Mouse (Mus musculus): Measurements from ENCODE around the gene Colgalt2. TPM values are rescaled to one million over a fixed set of nuclear protein-coding genes. Genes with fewer than 3 reads are reported as not detected.
"Not testable (repeated sequence)": the region's sequence is repeated elsewhere in the genome, so short reads cannot be mapped to it uniquely, and the experiment has no call there.

Colgalt2 gene
- polyA plus RNA-seq, 1 experiment from 2014 or later = 0.29 TPM

- ATAC-seq (ENCODE audit: low read depth) (no peak), DNase-seq (no peak)
- Histone ChIP-seq H3K9me3 (replicated peaks) (no peaks in the 10 kb centered on the region), H3K4me1 (replicated peaks) (no peaks in the 10 kb centered on the region), H3K27ac (no peak overlapping the region), H3K9ac (no peak overlapping the region), H3K4me2 (no peak overlapping the region), H3K36me3 (no peaks in the 10 kb centered on the region), H3K27me3 (no peaks in the 10 kb centered on the region), H3K4me3 (replicated peaks) (no peak overlapping the region)
- WGBS (ENCODE audit: insufficient replicate concordance) = 45% methylated on average over 3 of the region's 3 CpGs
Measured at GRCm38 (mm10) chr1:152422295-152422694, 22.7 kb downstream of the Colgalt2 start.

GRCm38 (mm10) chr1:152423052-152423451 lies 23.4 kb downstream of the Colgalt2 start:
- H3K4me1 ChIP-seq (replicated peaks) = no peaks in the 10 kb centered on the region
- WGBS (ENCODE audit: insufficient replicate concordance) = 60% methylated on average over 3 of the region's 3 CpGs
- no peaks in the 10 kb centered on the region for H3K36me3 ChIP-seq
- ATAC-seq (ENCODE audit: low read depth) = no peak
- no peaks in the 10 kb centered on the region for H3K27me3 ChIP-seq
- no peak overlapping the region for H3K9ac ChIP-seq
- H3K9me3 ChIP-seq (replicated peaks) = no peaks in the 10 kb centered on the region
- H3K4me3 ChIP-seq (replicated peaks) = no peak overlapping the region
- no peak overlapping the region for H3K27ac ChIP-seq
- H3K4me2 ChIP-seq = no peak overlapping the region
- no peak for DNase-seq

GRCm38 (mm10) chr1:152427912-152428581 lies 28.4 kb downstream of the Colgalt2 start:
- DNase-seq (no peak), ATAC-seq (ENCODE audit: low read depth) (no peak)
- H3K9ac ChIP-seq = no peak overlapping the region
- no peak overlapping the region for H3K4me3 ChIP-seq (replicated peaks)
- no peaks in the 10 kb centered on the region for H3K4me1 ChIP-seq (replicated peaks)
- no peaks in the 10 kb centered on the region for H3K36me3 ChIP-seq
- WGBS (ENCODE audit: insufficient replicate concordance) = 44% methylated on average over 12 of the region's 12 CpGs
- no peaks in the 10 kb centered on the region for H3K9me3 ChIP-seq (replicated peaks)
- no peak overlapping the region for H3K4me2 ChIP-seq
- no peaks in the 10 kb centered on the region; the same call in 1 of the 2 replicates for H3K27me3 ChIP-seq
- no peak overlapping the region for H3K27ac ChIP-seq

DNA sequence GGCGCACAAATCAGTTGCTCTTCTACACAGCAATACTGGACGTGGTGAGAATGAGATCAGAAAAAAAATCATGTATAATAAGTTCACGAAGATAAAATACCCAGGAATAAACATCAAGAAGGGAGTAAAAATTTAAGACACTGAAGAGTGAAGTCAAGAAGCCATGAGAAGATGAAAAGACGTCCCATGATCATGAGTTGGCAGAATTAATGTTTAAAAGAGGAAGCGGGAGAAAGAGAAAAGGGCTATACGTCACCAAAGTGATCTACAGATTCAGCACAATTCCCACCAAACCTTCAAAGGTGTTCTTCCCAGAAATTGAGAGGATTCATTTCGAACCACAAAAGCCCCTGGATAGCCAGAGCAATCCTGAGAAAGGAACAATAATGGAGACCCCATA lies 30.2 kb downstream of the Colgalt2 start:
- H3K4me2 ChIP-seq = no peak overlapping the region
- H3K9me3 ChIP-seq (replicated peaks) = no peaks in the 10 kb centered on the region
- H3K27me3 ChIP-seq = no peaks in the 10 kb centered on the region; the same call in 1 of the 2 replicates
- no peaks in the 10 kb centered on the region for H3K4me1 ChIP-seq (replicated peaks)
- WGBS (ENCODE audit: insufficient replicate concordance) = 60% methylated on average over 7 of the region's 7 CpGs
- no peak overlapping the region for H3K4me3 ChIP-seq (replicated peaks)
- H3K36me3 ChIP-seq = no peaks in the 10 kb centered on the region
- no peak overlapping the region for H3K9ac ChIP-seq
- no peak overlapping the region for H3K27ac ChIP-seq
- ATAC-seq (ENCODE audit: low read depth) (no peak), DNase-seq (no peak)

DNA sequence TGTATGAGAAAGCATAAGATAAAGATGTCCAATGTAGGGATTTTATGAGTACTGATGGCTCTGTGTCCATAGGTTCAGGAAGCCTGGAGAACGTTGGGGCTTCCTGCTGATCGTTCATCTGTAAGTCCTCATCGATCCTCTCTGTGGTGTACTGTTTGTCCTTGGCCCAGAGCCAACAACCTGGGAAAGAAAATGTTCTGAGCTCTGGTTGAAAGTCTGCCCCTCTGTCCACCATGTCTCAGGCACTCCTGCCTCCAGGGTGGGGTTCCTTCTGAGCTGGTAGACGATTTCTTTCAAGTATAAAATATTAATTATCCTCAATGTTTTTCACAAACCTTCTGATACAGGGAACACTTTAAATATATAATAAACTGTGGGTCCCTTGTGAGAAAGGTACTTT lies 34.5 kb downstream of the Colgalt2 start:
- no peaks in the 10 kb centered on the region for H3K36me3 ChIP-seq
- no peaks in the 10 kb centered on the region for H3K9me3 ChIP-seq (replicated peaks)
- H3K4me1 ChIP-seq (replicated peaks) = no peaks in the 10 kb centered on the region
- no peak overlapping the region for H3K4me2 ChIP-seq
- ATAC-seq (ENCODE audit: low read depth) (no peak), DNase-seq (no peak)
- 58% methylated on average over 4 of the region's 4 CpGs for WGBS (ENCODE audit: insufficient replicate concordance)
- no peaks in the 10 kb centered on the region for H3K27me3 ChIP-seq
- no peak overlapping the region for H3K9ac ChIP-seq
- H3K4me3 ChIP-seq (replicated peaks) = no peak overlapping the region
- no peak overlapping the region for H3K27ac ChIP-seq

DNA sequence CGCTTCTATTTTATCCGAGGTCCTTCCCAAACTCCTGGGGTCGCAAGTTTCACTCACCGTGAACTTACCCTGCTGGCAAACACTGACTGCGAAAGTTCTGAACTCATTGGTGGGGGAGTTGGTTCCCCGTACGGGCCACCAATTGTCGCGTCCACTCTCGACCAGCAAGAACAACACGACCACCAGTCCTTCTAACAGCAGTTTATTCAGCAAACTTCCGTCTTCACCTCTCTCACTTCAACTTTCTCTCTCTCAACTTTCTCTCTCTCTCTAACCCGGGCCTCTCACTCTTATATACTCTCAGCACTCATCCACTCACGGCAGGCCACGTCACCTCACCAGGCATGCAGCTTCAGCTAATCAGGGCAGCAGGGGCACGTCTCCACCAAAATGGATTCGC lies 37.9 kb downstream of the Colgalt2 start:
- H3K9ac ChIP-seq; H3K9me3 ChIP-seq (replicated peaks); H3K27me3 ChIP-seq; H3K27ac ChIP-seq; H3K4me1 ChIP-seq (replicated peaks); ATAC-seq (ENCODE audit: low read depth); H3K4me3 ChIP-seq (replicated peaks); H3K36me3 ChIP-seq; DNase-seq; H3K4me2 ChIP-seq: not testable (repeated sequence)
- 66% methylated on average over 17 of the region's 17 CpGs for WGBS (ENCODE audit: insufficient replicate concordance)

DNA sequence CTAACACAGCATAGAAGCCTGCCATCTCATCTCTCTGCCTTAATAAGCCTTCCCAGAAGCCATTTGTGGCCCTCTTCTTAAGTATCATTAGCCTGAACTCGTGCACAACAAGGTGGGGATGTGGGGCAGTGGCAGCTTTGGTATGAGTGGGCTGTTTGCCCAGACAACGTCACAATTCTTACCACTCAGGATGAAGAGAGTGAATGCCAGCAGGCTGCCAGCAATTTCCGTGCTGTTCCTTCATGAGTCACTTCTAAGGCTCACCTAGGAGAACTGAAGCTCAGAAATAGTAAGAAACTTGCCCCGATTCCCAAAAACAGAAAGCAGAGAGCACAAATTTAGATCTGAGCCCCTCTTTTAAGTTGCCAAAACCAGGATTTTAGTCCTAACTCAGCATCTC lies 39.8 kb downstream of the Colgalt2 start:
- WGBS (ENCODE audit: insufficient replicate concordance) = 59% methylated on average over 4 of the region's 4 CpGs
- no peaks in the 10 kb centered on the region for H3K27me3 ChIP-seq
- no peak overlapping the region for H3K4me3 ChIP-seq (replicated peaks)
- no peak overlapping the region for H3K27ac ChIP-seq
- ATAC-seq (ENCODE audit: low read depth) = no peak
- no peak for DNase-seq
- no peak overlapping the region for H3K9ac ChIP-seq
- H3K4me2 ChIP-seq = no peak overlapping the region
- no peaks in the 10 kb centered on the region for H3K4me1 ChIP-seq (replicated peaks)
- no peaks in the 10 kb centered on the region for H3K9me3 ChIP-seq (replicated peaks)
- H3K36me3 ChIP-seq = no peaks in the 10 kb centered on the region

GRCm38 (mm10) chr1:152439874-152440273 lies 40.2 kb downstream of the Colgalt2 start:
- Histone ChIP-seq H3K27me3 (no peaks in the 10 kb centered on the region), H3K36me3 (no peaks in the 10 kb centered on the region), H3K9ac (no peak overlapping the region), H3K27ac (no peak overlapping the region), H3K4me2 (no peak overlapping the region), H3K4me3 (replicated peaks) (no peak overlapping the region), H3K9me3 (replicated peaks) (no peaks in the 10 kb centered on the region), H3K4me1 (replicated peaks) (no peaks in the 10 kb centered on the region)
- ATAC-seq (ENCODE audit: low read depth) (no peak), DNase-seq (no peak)
- 66% methylated on average over 10 of the region's 10 CpGs for WGBS (ENCODE audit: insufficient replicate concordance)

- 64% methylated on average over 7 of the region's 7 CpGs for WGBS (ENCODE audit: insufficient replicate concordance)
- ATAC-seq (ENCODE audit: low read depth) = no peak
- no peaks in the 10 kb centered on the region for H3K36me3 ChIP-seq
Measured at GRCm38 (mm10) chr1:152444630-152445029, 45.0 kb downstream of the Colgalt2 start.

GRCm38 (mm10) chr1:152445925-152446324 lies 46.3 kb downstream of the Colgalt2 start:
- no peak overlapping the region for H3K4me2 ChIP-seq
- H3K27ac ChIP-seq = no peak overlapping the region
- 68% methylated on average over 6 of the region's 6 CpGs for WGBS (ENCODE audit: insufficient replicate concordance)
- no peaks in the 10 kb centered on the region for H3K36me3 ChIP-seq
- H3K9me3 ChIP-seq (replicated peaks) = no peaks in the 10 kb centered on the region
- no peak for DNase-seq
- H3K4me3 ChIP-seq (replicated peaks) = no peak overlapping the region
- H3K9ac ChIP-seq = no peak overlapping the region
- ATAC-seq (ENCODE audit: low read depth) = no peak
- H3K4me1 ChIP-seq (replicated peaks) = no peaks in the 10 kb centered on the region
- no peaks in the 10 kb centered on the region for H3K27me3 ChIP-seq

More at GRCm38 (mm10) chr1:152444630-152445029, 45.0 kb downstream of the Colgalt2 start:
- H3K27me3 ChIP-seq = no peaks in the 10 kb centered on the region
- DNase-seq = no peak
- no peak overlapping the region for H3K4me3 ChIP-seq (replicated peaks)
- no peak overlapping the region for H3K27ac ChIP-seq
- H3K4me2 ChIP-seq = no peak overlapping the region
- no peak overlapping the region for H3K9ac ChIP-seq
- H3K9me3 ChIP-seq (replicated peaks) = no peaks in the 10 kb centered on the region
- no peaks in the 10 kb centered on the region for H3K4me1 ChIP-seq (replicated peaks)

DNA sequence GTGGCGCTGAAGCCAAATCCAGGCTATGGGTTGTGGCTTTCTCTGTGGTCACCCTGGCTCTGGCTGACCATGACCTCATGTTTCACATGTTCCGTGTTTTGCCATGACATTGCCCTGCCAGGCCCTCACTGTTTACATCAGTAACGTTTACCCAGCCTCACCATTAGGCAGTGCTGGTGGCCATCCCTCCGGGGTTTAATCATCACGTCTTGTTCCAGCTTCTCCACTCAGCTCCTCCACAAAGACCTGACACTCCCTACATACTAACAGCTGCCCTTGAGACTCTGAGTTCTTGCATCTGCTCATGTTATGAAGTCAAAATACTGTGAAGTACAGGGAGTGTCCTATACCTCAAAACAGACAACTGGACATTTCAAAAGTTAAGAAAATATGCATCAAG lies 54.9 kb downstream of the Colgalt2 start:
- WGBS (ENCODE audit: insufficient replicate concordance) = 64% methylated on average over 5 of the region's 5 CpGs
- H3K36me3 ChIP-seq = no peaks in the 10 kb centered on the region
- no peak overlapping the region for H3K4me3 ChIP-seq (replicated peaks)
- no peak for DNase-seq
- ATAC-seq (ENCODE audit: low read depth) = no peak
- no peak overlapping the region for H3K9ac ChIP-seq
- no peaks in the 10 kb centered on the region for H3K4me1 ChIP-seq (replicated peaks)
- H3K4me2 ChIP-seq = no peak overlapping the region
- no peaks in the 10 kb centered on the region for H3K27me3 ChIP-seq
- H3K27ac ChIP-seq = no peak overlapping the region
- no peaks in the 10 kb centered on the region for H3K9me3 ChIP-seq (replicated peaks)
